Mouse (Mus musculus): ENCODE measurements around the gene Abi3bp. TPM values are rescaled to one million over a fixed set of nuclear protein-coding genes. Genes with fewer than 3 reads are reported as not detected.

The Abi3bp gene
- polyA plus RNA-seq, 1 experiment = 0.76 TPM

GRCm38 (mm10) chr16:56490861-56491260 is 13.2 kb downstream of the Abi3bp start:
- Histone ChIP-seq H3K4me1 (ENCODE audit: control insufficient read depth, insufficient read depth, insufficient read length, low read length) (no peaks in the 10 kb centered on the region), H3K36me3 (ENCODE audit: control insufficient read depth, insufficient read depth, low read length) (no peaks in the 10 kb centered on the region), H3K27ac (ENCODE audit: insufficient read depth, low read depth, low read length) (no peak overlapping the region), H3K27me3 (ENCODE audit: control insufficient read depth, insufficient read depth, low read length) (no peaks in the 10 kb centered on the region), H3K4me3 (ENCODE audit: low read depth, low read length) (no peak overlapping the region)
- 72% methylated on average over 3 of the region's 3 CpGs for WGBS
- TF ChIP-seq CTCF (IDR thresholded peaks at IDR 0.05; ENCODE audit: extremely low read depth, insufficient read length, insufficient replicate concordance, low read depth, low read length) (no peak), POLR2A (IDR thresholded peaks at IDR 0.05; ENCODE audit: low read depth, low read length) (no peak)

- no peaks in the 10 kb centered on the region for H3K27me3 ChIP-seq (ENCODE audit: control insufficient read depth, insufficient read depth, low read length)
- no peak overlapping the region for H3K27ac ChIP-seq (ENCODE audit: insufficient read depth, low read depth, low read length)
- no peaks in the 10 kb centered on the region for H3K36me3 ChIP-seq (ENCODE audit: control insufficient read depth, insufficient read depth, low read length)
- no peaks in the 10 kb centered on the region for H3K4me1 ChIP-seq (ENCODE audit: control insufficient read depth, insufficient read depth, insufficient read length, low read length)
- TF ChIP-seq CTCF (IDR thresholded peaks at IDR 0.05; ENCODE audit: extremely low read depth, insufficient read length, insufficient replicate concordance, low read depth, low read length) = no peak
- 56% methylated on average over 4 of the region's 4 CpGs for WGBS
- no peak overlapping the region for H3K4me3 ChIP-seq (ENCODE audit: low read depth, low read length)
Measured at GRCm38 (mm10) chr16:56495266-56495665, 17.6 kb downstream of the Abi3bp start.

- Histone ChIP-seq H3K4me1 (ENCODE audit: control insufficient read depth, insufficient read depth, insufficient read length, low read length) (peaks cover 4% of the 10 kb centered on the region; the same call in 1 of the 2 replicates), H3K36me3 (ENCODE audit: control insufficient read depth, insufficient read depth, low read length) (no peaks in the 10 kb centered on the region), H3K27ac (ENCODE audit: insufficient read depth, low read depth, low read length) (no peak overlapping the region), H3K4me3 (ENCODE audit: low read depth, low read length) (no peak overlapping the region), H3K27me3 (ENCODE audit: control insufficient read depth, insufficient read depth, low read length) (no peaks in the 10 kb centered on the region)
- TF ChIP-seq POLR2A (IDR thresholded peaks at IDR 0.05; ENCODE audit: low read depth, low read length) (no peak), CTCF (IDR thresholded peaks at IDR 0.05; ENCODE audit: extremely low read depth, insufficient read length, insufficient replicate concordance, low read depth, low read length) (no peak)
- WGBS = 66% methylated on average over 4 of the region's 4 CpGs
Measured at GRCm38 (mm10) chr16:56496743-56497142, 19.1 kb downstream of the Abi3bp start.

- H3K4me3 ChIP-seq (ENCODE audit: low read depth, low read length) = no peak overlapping the region
- TF ChIP-seq CTCF (IDR thresholded peaks at IDR 0.05; ENCODE audit: extremely low read depth, insufficient read length, insufficient replicate concordance, low read depth, low read length) = no peak
- TF ChIP-seq POLR2A (IDR thresholded peaks at IDR 0.05; ENCODE audit: low read depth, low read length) = no peak
- H3K27me3 ChIP-seq (ENCODE audit: control insufficient read depth, insufficient read depth, low read length) = no peaks in the 10 kb centered on the region
- no peak overlapping the region for H3K27ac ChIP-seq (ENCODE audit: insufficient read depth, low read depth, low read length)
- H3K36me3 ChIP-seq (ENCODE audit: control insufficient read depth, insufficient read depth, low read length) = no peaks in the 10 kb centered on the region
- 26% methylated on average over 1 of the region's 1 CpGs for WGBS
- H3K4me1 ChIP-seq (ENCODE audit: control insufficient read depth, insufficient read depth, insufficient read length, low read length) = peaks cover 6% of the 10 kb centered on the region; the same call in 1 of the 2 replicates
Measured at GRCm38 (mm10) chr16:56498680-56499079, 21.0 kb downstream of the Abi3bp start.

- 52% methylated on average over 3 of the region's 3 CpGs for WGBS
- H3K27me3 ChIP-seq (ENCODE audit: control insufficient read depth, insufficient read depth, low read length) = no peaks in the 10 kb centered on the region
- H3K27ac ChIP-seq (ENCODE audit: insufficient read depth, low read depth, low read length) = no peak overlapping the region
- peaks cover 6% of the 10 kb centered on the region; the same call in 1 of the 2 replicates for H3K4me1 ChIP-seq (ENCODE audit: control insufficient read depth, insufficient read depth, insufficient read length, low read length)
- no peak overlapping the region for H3K4me3 ChIP-seq (ENCODE audit: low read depth, low read length)
- H3K36me3 ChIP-seq (ENCODE audit: control insufficient read depth, insufficient read depth, low read length) = no peaks in the 10 kb centered on the region
- TF ChIP-seq POLR2A (IDR thresholded peaks at IDR 0.05; ENCODE audit: low read depth, low read length) = no peak
- TF ChIP-seq CTCF (IDR thresholded peaks at IDR 0.05; ENCODE audit: extremely low read depth, insufficient read length, insufficient replicate concordance, low read depth, low read length) = peak; percentile 40; the same call in 1 of the 2 replicates
Measured at GRCm38 (mm10) chr16:56500441-56500840, 22.8 kb downstream of the Abi3bp start.

GRCm38 (mm10) chr16:56501101-56501500 is 23.4 kb downstream of the Abi3bp start:
- Histone ChIP-seq H3K4me1 (ENCODE audit: control insufficient read depth, insufficient read depth, insufficient read length, low read length) (peaks cover 6% of the 10 kb centered on the region; the same call in 1 of the 2 replicates), H3K36me3 (ENCODE audit: control insufficient read depth, insufficient read depth, low read length) (no peaks in the 10 kb centered on the region), H3K27me3 (ENCODE audit: control insufficient read depth, insufficient read depth, low read length) (no peaks in the 10 kb centered on the region), H3K4me3 (ENCODE audit: low read depth, low read length) (no peak overlapping the region), H3K27ac (ENCODE audit: insufficient read depth, low read depth, low read length) (no peak overlapping the region)
- WGBS = 49% methylated on average over 6 of the region's 6 CpGs
- TF ChIP-seq CTCF (IDR thresholded peaks at IDR 0.05; ENCODE audit: extremely low read depth, insufficient read length, insufficient replicate concordance, low read depth, low read length) (no peak), POLR2A (IDR thresholded peaks at IDR 0.05; ENCODE audit: low read depth, low read length) (no peak)

GRCm38 (mm10) chr16:56501513-56501912 is 23.8 kb downstream of the Abi3bp start:
- no peaks in the 10 kb centered on the region for H3K27me3 ChIP-seq (ENCODE audit: control insufficient read depth, insufficient read depth, low read length)
- peaks cover 6% of the 10 kb centered on the region; the same call in 1 of the 2 replicates for H3K4me1 ChIP-seq (ENCODE audit: control insufficient read depth, insufficient read depth, insufficient read length, low read length)
- TF ChIP-seq POLR2A (IDR thresholded peaks at IDR 0.05; ENCODE audit: low read depth, low read length) (no peak), CTCF (IDR thresholded peaks at IDR 0.05; ENCODE audit: extremely low read depth, insufficient read length, insufficient replicate concordance, low read depth, low read length) (no peak)
- no peaks in the 10 kb centered on the region for H3K36me3 ChIP-seq (ENCODE audit: control insufficient read depth, insufficient read depth, low read length)
- H3K27ac ChIP-seq (ENCODE audit: insufficient read depth, low read depth, low read length) = no peak overlapping the region; the same call in 1 of the 2 replicates
- no peak overlapping the region for H3K4me3 ChIP-seq (ENCODE audit: low read depth, low read length)
- WGBS = 27% methylated on average over 2 of the region's 2 CpGs

All from small intestine, adult 2 months (tissue).